Mouse (Mus musculus) stomach, embryonic 15.5 days (tissue): ENCODE measurements at regions not wholly inside any gene's neighbourhood (a gene's known extent, or its start where the extent isn't known, plus 50 kb on each side); places are given as distances from the start of the nearest gene placed in this dataset.

ENCODE experiments used
- ATAC-seq: fragments of 200-750 bp; cut with Nextera tagmentation; 2 replicates; pipeline ENCODE4 v1.8.0; 2017; ENCODE audit warnings: low read depth, moderate number of reproducible peaks, moderate TSS enrichment; ENCODE audit not compliant: insufficient read depth, low FRiP score
- H3K27ac ChIP-seq: fragments of 300-500 bp; sonication (generic); 2 replicates; pipeline ENCODE4 v1.5.1; 2015; ENCODE audit warnings: mild to moderate bottlenecking, inconsistent platforms
- H3K27me3 ChIP-seq: fragments of 300-500 bp; sonication (generic); replicated peaks from 2 replicates; pipeline ENCODE4 v1.6.1; 2015; ENCODE audit warnings: inconsistent platforms
- H3K36me3 ChIP-seq: fragments of 300-500 bp; sonication (generic); 2 replicates; pipeline ENCODE4 v1.6.1; 2015; ENCODE audit warnings: inconsistent platforms
- H3K4me1 ChIP-seq: fragments of 300-500 bp; sonication (generic); 2 replicates; pipeline ENCODE4 v1.6.1; 2015; ENCODE audit warnings: inconsistent platforms
- H3K4me2 ChIP-seq: fragments of 300-500 bp; sonication (generic); 2 replicates; pipeline ENCODE4 v1.6.1; 2015; ENCODE audit warnings: mild to moderate bottlenecking, inconsistent platforms
- H3K4me3 ChIP-seq: fragments of 300-500 bp; sonication (generic); replicated peaks from 2 replicates; pipeline ENCODE4 v1.5.1; 2015; ENCODE audit warnings: inconsistent platforms
- H3K9ac ChIP-seq: fragments of 300-500 bp; sonication (generic); 2 replicates; pipeline ENCODE4 v1.6.1; 2015; ENCODE audit warnings: inconsistent platforms
- H3K9me3 ChIP-seq: fragments of 300-500 bp; sonication (generic); 2 replicates; pipeline ENCODE4 v1.6.1; 2016; ENCODE audit warnings: inconsistent platforms
- WGBS: fragments of 180-500 bp; shearing (Covaris S2); methylation state at CpG from one replicate; pipeline ENCODE4 v1.1.7; 2015; 5-methylcytosine and 5-hydroxymethylcytosine counted together

GRCm38 (mm10) chr9:116232386-116232785 lies 57.2 kb upstream of the Tgfbr2 start:
- no peak overlapping the region for H3K4me2 ChIP-seq

DNA sequence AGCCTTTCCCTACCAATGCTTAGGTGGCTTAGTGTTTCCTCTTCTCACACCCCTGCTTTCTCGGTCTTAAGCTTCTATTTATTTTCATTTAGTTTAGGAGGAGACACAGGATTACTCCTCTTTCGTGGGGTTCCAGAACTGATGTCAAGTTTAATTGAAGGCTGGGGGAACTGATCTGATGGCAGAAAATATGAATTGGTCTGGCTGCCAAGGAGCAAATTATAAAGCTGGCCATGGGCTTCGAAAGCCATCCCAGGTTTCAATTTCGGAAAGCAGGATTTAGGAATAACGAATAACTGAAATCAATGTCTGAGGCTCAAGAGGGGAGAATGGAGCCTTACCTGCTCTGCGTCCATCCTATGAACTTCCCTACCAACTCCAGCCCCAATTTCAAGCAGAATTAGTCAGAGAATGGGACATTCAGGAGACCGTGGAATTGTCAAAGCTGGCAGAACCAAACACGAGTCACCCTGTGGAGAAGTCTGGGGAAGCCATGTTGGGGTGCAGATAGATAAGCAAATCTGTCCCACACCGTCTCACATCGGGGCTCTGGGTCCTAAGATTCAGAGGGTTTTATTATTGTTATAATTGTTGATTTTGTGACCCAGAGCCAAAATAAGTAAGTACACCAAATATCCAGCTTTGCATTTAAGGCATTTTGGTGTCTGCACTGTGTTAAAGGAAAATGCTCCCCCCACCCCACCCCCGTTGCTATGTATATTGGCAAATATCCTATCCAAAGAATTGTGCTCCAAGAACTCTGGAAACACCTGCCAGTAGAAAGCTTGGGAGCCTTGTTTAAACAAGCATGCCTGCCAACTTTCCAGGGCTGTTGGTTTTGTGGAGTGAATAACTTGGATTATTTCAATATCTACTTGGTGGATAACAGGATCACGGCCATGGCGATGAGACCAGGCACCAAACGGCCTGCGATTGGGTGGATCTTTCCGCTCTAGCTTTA lies 56.5 kb upstream of the Tgfbr2 start:
- no peaks in the 10 kb centered on the region for H3K9me3 ChIP-seq
- no peak overlapping the region for H3K4me3 ChIP-seq
- H3K4me2 ChIP-seq, result no peak overlapping the region
- H3K36me3 ChIP-seq, result no peaks in the 10 kb centered on the region
- H3K27ac ChIP-seq, result peak overlapping the region; percentile 49
- H3K27me3 ChIP-seq, result no peaks in the 10 kb centered on the region
- no peak overlapping the region for H3K9ac ChIP-seq
- WGBS, result 63% methylated on average over 16 of the region's 16 CpGs
- no peak for ATAC-seq
- H3K4me1 ChIP-seq, result peaks cover 4% of the 10 kb centered on the region; the same call in 1 of the 2 replicates

More at GRCm38 (mm10) chr9:116232386-116232785, 57.2 kb upstream of the Tgfbr2 start:
- no peak for ATAC-seq
- no peaks in the 10 kb centered on the region for H3K27me3 ChIP-seq
- H3K9ac ChIP-seq, result no peak overlapping the region
- H3K4me3 ChIP-seq, result no peak overlapping the region
- WGBS, result 73% methylated on average over 10 of the region's 10 CpGs
- H3K36me3 ChIP-seq, result no peaks in the 10 kb centered on the region
- H3K27ac ChIP-seq, result peak overlapping the region; percentile 49
- H3K9me3 ChIP-seq, result no peaks in the 10 kb centered on the region
- peaks cover 4% of the 10 kb centered on the region; the same call in 1 of the 2 replicates for H3K4me1 ChIP-seq

GRCm38 (mm10) chr9:116230346-116230745 lies 55.2 kb upstream of the Tgfbr2 start:
- Histone ChIP-seq H3K4me2 (no peak overlapping the region), H3K27ac (no peak overlapping the region), H3K4me3 (no peak overlapping the region), H3K9me3 (no peaks in the 10 kb centered on the region), H3K9ac (no peak overlapping the region), H3K27me3 (no peaks in the 10 kb centered on the region), H3K4me1 (peaks cover 4% of the 10 kb centered on the region; the same call in 1 of the 2 replicates), H3K36me3 (no peaks in the 10 kb centered on the region)
- 88% methylated on average over 7 of the region's 7 CpGs for WGBS
- ATAC-seq, result no peak

DNA sequence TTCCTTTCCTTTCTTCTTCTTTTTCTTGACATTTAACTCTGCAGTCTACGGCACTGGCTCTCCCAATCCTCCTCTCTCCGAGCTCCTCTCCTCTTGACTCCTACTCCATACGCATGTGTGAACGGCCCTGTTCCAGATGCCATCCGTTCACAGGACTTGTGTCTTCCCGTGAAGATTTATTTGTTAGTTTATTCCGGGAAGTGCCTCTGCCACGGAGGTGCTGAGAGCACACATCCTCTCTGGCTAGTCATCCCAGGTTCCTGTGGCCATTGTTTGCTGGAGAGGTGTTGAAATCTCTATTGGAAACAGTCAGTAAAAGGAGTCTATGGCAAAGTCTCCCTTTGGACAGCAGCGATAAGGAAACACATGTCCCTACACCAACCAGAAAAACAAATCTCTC lies 53.3 kb upstream of the Tgfbr2 start:
- Histone ChIP-seq H3K27me3 (no peaks in the 10 kb centered on the region), H3K4me3 (no peak overlapping the region), H3K4me1 (no peaks in the 10 kb centered on the region), H3K9me3 (no peaks in the 10 kb centered on the region), H3K36me3 (no peaks in the 10 kb centered on the region), H3K27ac (no peak overlapping the region), H3K9ac (no peak overlapping the region), H3K4me2 (no peak overlapping the region)
- 49% methylated on average over 9 of the region's 9 CpGs for WGBS
- no peak for ATAC-seq

- H3K27ac ChIP-seq, result no peak overlapping the region
- ATAC-seq, result no peak
- H3K27me3 ChIP-seq, result no peaks in the 10 kb centered on the region
- H3K9me3 ChIP-seq, result no peaks in the 10 kb centered on the region
- 63% methylated on average over 7 of the region's 7 CpGs for WGBS
- no peaks in the 10 kb centered on the region for H3K36me3 ChIP-seq
- no peak overlapping the region for H3K9ac ChIP-seq
- H3K4me3 ChIP-seq, result no peak overlapping the region
- no peak overlapping the region for H3K4me2 ChIP-seq
- no peaks in the 10 kb centered on the region for H3K4me1 ChIP-seq
Measured at GRCm38 (mm10) chr9:116227738-116228137, 52.6 kb upstream of the Tgfbr2 start.
